Mouse (Mus musculus) adrenal gland, adult 8-10 months (tissue): Measurements from ENCODE around the gene Rassf7. TPM values are rescaled to one million over a fixed set of nuclear protein-coding genes. Genes with fewer than 3 reads are reported as not detected.

Experiments
- DNase-seq: peaks from one replicate; pipeline ENCODE4 v3.0.0; 2022
- total RNA-seq, 4 experiments: library from RNA; stranded (reverse); gene quantifications; 2 replicates each; pipeline ENCODE4 v1.2.4; 2022

Gene Rassf7
- total RNA-seq, 4 experiments from 2014 or later: 5.6 to 7.7 (median 6.3) TPM

DNA sequence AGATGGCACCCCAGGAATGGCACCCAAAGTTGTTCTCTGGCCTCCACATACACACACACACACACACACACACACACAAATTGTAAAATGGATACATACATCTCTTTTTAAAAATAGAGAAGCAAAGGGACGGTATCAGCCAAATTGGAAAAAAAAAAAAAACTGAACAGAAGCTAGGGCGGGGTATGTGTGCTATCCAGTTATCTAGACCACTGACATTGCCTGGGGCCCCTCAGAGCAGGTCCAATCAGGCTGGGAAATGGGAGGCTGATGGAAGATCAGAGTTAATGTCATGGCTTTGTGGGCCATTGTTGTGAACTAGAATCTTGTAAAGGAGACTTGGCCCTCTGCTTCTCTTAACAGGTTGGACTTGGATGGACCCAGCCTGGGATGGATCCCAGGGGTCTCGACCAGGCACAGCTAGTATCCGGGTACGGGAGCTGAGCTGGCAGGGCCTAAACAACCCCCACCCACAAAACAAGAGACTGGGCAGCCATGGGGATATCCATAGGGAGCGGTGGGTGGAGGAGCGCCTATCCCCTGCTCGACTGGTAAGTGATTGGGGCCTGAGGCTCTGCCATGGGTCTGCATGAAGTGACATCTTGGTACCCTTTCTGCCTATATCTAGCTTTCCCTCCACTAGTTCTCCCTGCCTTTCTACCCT is 18.9 kb upstream of the Rassf7 start:
- DNase-seq: no peak

DNA sequence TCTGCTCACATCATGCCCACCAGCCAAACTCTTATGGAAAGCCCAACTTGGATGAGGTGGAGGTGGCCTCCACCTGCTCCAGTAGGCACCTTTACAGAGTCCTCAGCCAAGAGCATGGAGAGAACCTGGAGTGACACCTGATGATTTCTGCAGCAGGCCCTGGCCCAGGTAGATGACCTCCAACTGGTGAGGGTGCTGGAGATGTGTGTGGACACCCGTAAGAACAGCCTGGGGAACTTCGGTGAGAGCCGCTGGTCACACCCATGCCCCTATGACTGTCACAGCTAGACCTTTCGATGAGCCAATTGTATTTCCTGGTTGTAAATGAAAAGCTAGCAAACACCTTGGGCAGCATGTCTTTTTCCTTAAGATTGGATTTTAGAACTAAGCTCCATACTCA is 17.5 kb upstream of the Rassf7 start:
- no peak for DNase-seq

DNA sequence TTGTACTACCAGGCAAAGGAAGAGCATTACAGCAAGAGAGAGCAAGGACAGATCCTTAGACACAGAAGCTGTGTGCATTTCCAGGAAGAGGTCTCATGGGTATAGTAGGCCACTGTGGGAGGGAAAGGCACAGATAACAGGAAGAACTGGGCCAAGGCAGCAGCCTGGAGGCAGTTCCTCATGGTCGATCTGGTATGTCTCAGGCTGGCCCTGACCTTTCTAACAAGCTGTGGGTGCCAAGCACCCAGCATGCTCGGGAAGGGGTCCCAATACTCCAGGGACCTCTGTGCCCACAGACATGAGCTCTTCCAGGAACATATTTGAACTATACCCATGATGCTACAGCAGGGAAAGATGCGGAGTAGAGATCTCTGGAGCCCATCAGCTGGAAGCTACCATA is 11.1 kb upstream of the Rassf7 start:
- DNase-seq: no peak

DNA sequence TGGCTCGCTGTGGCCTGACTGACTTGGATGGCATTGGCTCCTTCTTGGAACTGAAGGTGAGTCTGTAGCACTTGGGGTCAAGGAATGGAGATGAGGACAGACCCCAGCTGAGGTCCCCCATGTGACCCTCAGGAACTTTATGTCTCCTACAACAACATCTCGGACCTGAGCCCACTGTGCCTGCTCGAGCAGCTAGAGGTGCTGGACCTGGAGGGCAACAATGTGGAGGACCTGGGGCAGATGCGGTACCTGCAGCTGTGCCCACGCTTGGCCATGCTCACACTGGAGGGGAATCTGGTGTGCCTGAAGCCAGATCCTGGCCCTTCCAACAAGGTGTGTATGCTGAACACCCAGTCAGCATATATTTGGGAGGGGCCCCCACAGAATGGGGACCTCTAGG is 10.2 kb upstream of the Rassf7 start:
- DNase-seq: no peak

DNA sequence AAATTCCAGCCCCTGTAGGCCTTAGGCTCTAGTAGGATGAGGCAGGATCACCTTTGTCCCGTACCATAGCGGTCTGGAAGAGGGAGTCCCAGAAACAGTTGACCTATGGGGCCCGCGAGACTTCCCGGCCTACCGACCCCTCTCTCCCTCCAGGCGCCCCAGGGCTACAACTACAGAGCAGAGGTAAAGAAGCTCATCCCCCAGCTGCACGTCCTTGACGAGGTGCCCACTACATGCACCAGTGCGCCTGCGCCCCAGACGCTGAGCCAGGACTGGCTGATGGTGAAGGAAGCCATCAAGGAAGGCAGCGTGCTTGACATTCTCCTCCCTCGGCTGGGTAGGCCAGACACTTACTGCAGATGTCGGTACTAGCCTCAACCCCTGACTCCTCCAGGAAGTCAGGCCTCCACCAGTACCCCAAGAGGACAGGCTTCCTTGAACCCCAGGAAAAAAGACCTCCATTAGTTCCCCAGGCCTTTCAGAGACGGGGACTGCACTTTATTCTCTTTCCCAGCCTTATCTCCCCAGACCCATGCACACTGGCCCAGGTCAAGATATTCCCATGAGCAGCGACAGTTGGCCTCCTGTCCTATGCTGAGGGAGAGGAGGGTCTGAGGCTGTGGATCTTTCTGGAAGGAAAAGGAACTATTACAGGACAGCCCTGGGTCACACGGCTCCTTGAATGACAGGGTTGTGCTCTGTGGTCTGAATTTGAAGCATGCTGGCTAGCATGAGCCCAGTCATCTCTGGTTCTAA is 9.3 kb upstream of the Rassf7 start:
- DNase-seq: no peak

DNA sequence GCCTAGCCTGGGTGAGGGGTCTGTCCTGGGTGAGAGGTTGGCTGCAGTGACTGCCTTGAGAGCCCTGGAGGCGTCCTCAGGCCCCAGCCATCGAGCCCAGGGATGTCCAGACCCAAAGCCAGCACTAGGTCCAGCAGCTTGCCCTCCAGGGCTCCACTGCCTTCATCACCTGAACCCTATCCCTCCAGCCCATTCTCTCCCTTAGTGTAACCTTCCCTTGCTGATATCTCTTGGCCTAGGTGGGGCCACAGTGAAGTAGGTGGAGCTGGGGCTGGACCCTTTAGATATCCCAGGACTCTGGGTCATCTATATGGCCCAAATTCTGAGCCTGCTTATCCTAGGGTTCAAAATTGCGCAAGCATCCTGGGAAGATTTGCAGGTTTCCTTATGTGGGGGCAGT is 6.1 kb upstream of the Rassf7 start:
- no peak for DNase-seq

DNA sequence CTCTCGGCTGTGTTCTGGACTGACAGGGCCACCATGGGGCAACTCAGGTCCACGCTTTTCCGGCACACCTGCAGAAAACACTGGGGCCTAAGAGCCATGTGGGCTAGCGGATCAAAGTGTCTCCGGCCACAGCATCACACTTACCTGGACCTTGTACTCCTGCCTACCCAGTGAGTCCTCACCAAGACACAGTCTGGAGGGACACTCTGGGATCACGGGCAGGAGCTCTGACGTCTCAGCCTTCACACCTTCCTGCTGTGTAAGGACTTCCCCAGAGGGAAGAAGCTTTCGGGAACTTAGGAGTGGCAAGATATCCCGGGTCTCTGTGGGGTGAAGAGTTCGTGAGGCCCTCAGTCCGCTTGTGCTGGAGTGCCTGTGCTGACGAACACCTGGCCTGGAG is 5.5 kb upstream of the Rassf7 start:
- no peak for DNase-seq

DNA sequence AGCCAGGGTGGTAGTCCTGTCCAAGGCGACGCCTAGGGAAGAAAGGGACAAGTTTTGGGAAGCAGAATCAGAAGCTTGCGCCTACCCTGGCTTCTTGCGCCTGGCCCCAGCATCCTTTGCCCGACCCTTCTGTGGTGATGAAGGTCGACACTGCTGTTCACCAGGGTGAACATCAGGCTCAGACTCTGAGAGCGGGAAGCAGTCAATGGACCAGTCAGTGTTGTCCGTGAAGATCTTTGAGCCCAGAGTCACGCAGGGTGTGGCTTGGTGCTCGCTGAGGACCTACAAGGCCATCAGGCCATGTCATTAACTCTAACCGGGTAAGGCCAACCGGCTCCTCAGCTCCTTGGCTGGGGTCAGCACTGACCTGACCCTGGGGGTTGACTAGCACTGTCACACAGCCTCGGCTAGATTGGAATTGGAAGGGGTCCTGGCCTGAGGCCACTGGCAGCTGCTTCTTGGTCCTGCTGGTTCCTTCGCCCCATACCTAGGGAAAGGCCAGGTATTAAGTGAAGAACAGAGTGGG is 5.0 kb upstream of the Rassf7 start:
- no peak for DNase-seq

DNA sequence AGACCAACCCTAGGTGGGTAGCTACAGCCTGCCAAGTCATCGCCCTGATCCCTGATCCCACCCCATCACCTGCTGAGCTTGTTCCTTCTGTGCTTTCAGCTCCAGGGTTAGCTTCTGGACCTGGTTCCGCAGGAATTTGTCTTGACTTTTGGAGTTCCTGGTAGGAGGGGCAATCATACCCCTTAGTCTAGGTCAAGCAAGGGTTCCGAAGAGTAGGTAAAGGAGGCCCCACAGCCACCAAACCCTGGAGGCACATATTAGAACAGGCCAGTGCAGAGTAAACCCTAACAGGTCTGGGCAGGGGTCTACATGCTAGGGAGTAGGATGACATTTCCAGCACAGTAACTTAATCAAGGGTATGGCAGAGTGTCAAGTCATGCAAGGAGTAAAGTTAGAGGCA is 2.5 kb upstream of the Rassf7 start:
- DNase-seq: no peak

DNA sequence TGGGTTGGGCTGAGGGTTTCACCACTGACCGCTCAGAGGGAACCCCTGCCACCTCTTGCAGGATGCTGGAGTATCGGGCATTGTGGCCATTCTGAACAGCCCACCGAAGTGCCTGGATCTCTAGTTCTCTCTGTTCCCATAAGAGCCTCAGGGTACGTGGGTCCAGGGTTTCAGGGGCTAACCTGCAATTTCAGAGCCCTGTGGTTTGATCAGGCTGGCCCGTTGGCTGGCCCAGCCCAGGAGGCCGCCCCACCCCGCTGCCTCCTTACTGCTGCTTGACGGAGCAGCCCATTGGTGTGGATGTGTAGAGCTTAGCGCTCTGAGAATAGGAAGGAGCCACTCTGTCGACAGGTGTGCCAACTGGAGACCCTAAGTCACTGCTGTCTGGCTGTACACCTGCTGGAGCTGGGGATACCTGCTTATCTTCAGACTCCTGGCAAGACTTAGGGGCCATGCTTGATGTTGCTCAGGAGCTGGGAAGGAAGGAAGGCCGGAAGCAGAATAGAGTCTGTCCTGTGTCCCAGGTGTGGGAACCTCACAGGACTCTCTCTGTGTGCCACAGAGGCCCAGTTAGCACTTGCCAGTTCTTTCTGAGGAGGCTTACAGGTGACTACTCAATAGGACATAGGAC is 1.9 kb upstream of the Rassf7 start, which contains the start of gene Lmntd2:
Lmntd2 (minus strand) TSS at position 476 of the 631 bp plus-strand sequence.
- no peak for DNase-seq

DNA sequence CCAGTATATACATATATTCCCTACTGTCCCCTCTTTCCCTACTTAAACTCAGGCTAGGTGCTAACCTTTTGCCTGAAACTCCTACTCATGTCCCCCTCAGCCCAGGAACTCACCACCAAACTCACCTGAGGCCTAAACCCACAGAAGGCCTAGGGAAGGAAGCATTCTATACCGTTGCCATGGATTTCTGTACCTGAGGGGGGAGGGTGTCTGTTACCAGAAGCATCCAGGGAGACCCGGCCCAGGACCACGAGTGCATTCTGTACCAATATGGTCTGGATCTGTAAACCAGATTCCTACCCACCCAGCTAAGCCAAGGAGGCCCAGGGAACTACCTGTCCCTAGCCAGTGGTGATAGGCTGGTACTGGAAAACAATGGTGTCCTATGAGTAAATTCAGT is 1.4 kb upstream of the Rassf7 start:
- DNase-seq: no peak

DNA sequence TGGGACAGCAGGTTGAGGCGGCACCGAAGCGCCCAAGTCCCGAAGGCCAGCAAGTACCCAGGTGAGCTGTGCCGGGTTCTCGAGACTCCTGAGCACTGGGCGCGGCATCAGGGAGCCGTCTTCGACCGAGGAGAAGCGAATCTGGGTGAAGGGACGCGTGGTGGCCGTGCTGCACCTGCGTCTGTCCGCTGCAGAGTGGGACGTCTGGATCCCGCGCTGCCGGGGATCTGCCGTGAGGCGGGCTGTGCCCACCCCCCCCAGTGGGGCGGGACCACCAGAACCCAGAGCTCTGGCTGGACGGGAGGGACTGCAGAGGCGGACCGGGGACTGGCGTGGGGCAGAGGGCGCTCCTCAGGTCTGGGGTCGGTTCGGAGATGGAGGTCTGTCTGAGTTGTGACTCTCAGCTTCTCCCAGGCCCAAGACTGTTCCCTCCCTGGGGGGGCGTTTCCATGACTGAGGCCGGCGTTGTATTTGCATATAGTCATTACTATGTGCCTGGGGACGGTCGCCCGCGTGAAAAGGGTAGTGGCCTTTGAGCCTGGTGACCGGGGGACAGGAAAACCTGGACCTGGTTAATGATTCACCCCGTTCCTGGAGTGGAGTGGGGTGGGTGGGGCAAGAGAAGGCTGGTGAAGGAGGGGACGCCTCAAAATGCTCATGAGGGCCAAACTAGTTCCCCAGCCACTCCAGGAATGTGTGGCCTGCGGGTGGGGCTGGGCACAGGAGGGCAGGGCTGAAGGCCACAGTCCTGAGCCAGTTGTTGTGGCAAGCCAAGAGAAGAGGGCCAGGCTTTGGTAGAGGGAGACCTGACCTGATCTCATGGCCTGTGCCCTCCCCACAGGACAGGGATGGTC is 447 bp downstream of the Rassf7 start:
- peak; percentile 49 for DNase-seq

DNA sequence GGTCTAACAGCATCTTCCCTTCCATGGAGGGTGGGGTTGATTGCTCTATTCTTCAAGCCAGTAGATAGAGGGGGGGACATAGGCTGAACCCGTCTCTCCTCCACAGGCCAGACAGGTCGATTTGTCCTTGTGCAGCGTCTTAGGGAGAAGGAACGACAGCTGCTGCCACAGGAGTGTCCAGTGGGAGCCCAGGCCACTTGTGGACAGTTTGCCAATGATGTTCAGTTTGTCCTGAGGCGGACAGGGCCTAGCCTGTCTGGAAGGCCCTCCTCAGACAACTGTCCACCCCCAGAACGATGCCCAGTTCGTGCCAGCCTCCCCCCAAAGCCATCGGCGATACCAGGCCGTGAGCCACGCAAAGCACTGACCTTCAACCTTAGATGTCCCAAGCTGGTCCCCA is 1.2 kb downstream of the Rassf7 start:
- DNase-seq: no peak

DNA sequence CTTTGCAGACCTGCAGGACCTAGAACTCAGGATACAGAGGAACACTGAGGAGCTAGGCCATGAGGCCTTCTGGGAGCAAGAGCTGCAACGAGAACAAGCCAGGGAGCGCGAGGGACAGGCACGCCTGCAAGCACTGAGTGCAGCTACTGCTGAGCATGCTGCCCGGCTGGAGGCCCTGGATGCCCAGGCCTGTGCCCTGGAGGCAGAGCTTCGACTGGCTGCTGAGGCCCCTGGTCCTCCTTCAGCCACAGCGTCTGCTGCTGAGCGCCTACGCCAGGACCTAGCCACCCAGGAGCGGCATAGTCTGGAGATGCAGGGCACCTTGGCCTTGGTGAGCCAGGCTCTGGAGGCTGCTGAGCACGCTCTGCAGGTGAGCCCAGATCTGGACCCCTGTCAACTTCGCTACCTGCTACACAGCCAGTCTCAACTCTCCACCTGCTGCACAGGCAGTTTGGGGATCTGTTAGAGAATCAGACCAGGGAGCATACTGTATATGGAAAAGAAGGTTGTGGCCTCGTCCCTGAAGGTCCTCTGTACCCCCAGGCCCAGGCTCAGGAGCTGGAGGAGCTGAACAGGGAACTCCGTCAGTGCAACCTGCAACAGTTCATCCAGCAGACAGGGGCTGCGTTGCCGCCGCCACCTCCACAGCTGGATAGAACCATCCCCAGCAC is 1.8 kb downstream of the Rassf7 start:
- DNase-seq: no peak

DNA sequence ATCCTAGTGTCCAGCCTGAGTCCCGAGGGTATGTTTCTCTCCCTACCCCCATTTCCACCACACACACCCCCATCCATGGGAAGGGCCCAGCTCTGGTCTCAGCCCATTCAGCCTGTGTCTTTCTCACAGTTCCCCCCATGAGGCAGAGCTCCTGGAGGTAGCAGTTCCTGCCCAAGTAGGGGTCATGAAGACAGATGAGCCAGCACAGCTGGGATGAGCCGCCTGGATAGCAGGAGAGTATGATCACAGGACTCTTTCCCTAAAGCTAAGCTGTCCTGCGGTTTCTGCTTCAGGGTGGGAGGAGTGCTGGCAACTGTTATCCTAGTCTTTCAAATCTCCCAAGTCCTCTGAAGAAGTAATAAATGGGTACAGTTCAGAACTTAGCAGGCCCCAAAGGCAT is 2.5 kb downstream of the Rassf7 start:
- DNase-seq: no peak

DNA sequence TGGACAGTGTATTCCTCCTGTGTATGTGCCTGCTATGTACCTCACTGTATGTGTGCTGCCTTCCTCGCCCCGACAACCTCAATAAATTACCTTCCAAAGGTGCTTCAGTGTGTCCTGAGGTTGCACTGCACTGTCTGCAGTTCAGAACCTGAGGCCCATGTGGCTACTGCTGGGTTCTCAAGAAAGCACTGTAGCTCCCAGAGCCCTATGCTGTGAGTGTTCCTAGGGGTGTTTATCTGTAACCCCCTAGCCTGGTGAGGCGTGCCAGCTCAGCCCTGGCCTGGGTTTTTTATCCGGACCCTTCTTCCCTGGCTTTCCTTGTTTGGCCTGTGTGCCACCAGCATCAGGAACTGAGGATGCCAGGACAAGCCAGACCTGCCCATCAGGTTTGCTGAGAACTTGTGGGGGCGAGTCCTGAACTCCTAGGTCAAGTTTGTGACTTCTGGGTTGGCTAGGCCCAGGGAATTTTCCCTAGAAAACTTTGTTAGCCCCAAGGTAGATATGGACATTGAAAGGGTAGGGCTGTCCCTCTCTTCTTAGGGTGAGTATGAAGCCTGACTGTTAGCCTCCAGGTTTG is 3.0 kb downstream of the Rassf7 start:
- DNase-seq: no peak

DNA sequence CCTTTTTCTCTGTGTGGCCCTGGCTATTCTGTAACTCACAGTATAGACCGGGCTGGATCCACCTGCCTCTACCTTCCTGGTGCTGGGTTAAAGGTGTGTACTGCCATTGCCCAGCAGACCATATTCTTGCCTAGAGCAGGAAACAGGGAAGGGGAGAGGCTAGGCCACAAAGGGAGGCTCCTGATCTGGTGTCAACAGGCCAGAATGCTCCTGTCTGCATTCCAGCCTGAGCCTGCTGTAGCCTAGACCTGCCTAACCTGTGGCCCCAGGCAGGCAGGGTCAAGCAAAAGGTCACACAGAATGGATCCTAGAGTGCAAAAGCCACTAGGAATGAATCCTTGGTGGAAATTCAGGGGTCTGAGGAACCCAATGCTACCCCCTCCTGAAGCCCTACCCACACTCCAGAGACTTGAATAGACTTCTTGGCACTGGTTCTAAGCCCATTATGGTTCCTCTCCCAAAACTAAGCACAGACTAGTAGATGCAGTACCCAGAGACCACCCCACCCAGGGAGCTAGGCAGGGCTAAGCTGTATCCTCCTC is 4.0 kb downstream of the Rassf7 start:
- no peak for DNase-seq

DNA sequence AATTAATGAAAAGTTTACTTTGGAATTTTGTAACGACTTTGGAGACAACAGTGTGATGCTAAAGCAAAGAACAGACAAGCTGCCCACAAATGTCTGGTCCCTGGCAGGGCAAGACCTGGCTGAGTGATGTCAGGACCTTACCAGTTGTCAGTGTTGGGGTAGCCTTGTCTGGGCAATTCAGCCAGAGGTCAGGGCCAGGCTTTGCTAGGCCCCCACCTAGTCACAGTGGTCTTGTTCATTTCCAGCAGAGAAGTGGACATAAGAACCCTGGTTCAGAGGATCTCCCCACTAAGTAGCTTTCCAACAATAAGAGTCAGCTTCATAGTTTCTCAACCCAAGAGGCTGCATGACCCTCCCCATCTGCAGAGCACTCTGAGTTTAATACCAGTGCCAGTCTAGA is 4.7 kb downstream of the Rassf7 start:
- DNase-seq: no peak

DNA sequence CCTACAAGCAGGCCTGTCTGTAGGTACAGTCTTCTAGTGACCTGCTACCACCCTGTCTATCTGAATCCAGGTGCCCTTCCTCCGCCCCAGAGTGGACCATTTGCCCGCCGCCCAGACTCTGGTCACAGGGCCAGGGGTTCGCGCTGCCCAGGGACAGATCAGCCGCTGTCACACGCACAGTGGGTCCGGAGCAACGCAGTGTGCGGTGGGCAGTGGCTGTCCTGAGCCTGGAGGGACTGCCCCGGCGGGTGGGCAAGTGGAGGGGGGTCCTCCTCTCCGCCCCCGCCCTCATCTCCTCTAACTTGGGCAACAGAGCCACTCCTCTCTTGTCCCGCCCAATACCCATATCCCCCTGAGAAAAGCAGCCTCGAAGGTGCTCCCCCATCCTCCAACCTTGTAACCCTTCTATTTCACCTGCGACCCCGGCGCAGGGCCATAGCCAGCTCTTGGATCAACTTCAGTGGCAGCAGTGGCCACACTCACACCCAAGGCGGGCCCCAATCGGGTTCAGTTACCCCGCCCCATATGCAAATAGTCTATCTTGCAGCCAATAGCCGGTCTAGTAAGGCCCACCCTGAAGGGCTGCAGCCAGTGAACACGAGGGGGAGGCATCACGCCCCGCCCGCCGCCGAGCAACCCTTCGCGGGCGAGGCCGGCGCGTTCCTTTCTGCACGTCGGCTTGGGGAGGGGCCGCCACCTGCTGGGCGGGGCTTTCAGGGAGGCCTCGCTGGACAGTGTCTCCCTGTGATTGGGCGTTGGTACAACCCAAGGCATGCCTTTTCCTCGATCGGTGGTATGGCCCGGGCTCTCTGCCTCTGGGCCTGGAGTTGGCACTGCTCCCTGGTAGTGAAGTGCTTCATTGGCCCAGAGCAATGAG is 5.8 kb downstream of the Rassf7 start:
- peak; percentile 96 for DNase-seq

DNA sequence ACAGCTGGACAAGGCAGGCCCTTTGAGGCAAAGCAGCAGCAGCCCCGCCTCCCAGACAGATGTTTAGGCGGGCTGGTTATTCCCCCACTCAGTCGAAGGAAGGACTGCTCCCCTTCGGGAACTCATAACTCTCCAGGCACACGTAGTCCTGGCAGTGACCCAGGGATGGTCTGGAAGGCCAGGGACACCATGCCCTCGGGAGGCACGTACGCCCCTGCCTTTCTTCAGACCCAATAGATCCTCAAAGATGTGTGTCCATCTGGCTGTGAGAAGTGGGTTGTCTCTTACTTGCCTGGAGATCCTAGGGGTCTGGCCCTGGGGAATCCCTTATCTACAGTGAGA is 6.4 kb downstream of the Rassf7 start:
- DNase-seq: no peak
